Mouse (Mus musculus) liver, embryonic 16.5 days (tissue): ENCODE data around the gene Chst5. TPM values are rescaled to one million over a fixed set of nuclear protein-coding genes. Genes with fewer than 3 reads are reported as not detected.
"Not testable (repeated sequence)": the region's sequence is repeated elsewhere in the genome, so short reads cannot be mapped to it uniquely, and the experiment has no call there.

Experiments
- ATAC-seq: fragments of 200-750 bp; cut with Nextera tagmentation; 2 replicates; pipeline ENCODE4 v1.8.0; 2017; ENCODE audit warnings: low read depth, mild to moderate bottlenecking, moderate number of reproducible peaks, moderate library complexity
- H3K27ac ChIP-seq: fragments of 300-500 bp; sonication (generic); 2 replicates; pipeline ENCODE4 v1.5.1; 2014; ENCODE audit warnings: mild to moderate bottlenecking, low read length
- H3K27me3 ChIP-seq: fragments of 300-500 bp; sonication (generic); 2 replicates; pipeline ENCODE4 v1.6.1; 2014; ENCODE audit warnings: low read depth, low read length, mixed read lengths; ENCODE audit not compliant: control insufficient read depth, insufficient read depth
- H3K36me3 ChIP-seq: fragments of 300-500 bp; sonication (generic); 2 replicates; pipeline ENCODE4 v1.6.1; 2014; ENCODE audit warnings: mild to moderate bottlenecking; ENCODE audit not compliant: control insufficient read depth, insufficient read depth
- H3K4me1 ChIP-seq: fragments of 300-500 bp; sonication (generic); 2 replicates; pipeline ENCODE4 v1.6.1; 2014; ENCODE audit warnings: low read depth, low read length, mixed read lengths; ENCODE audit not compliant: control insufficient read depth
- H3K4me2 ChIP-seq: fragments of 300-500 bp; sonication (generic); 2 replicates; pipeline ENCODE4 v1.6.1; 2014; ENCODE audit warnings: low read depth, low read length, mixed read lengths
- H3K4me3 ChIP-seq: fragments of 300-500 bp; sonication (generic); 2 replicates; pipeline ENCODE4 v1.5.1; 2014; ENCODE audit warnings: low read depth, mild to moderate bottlenecking, low read length
- H3K9ac ChIP-seq: fragments of 300-500 bp; sonication (generic); 2 replicates; pipeline ENCODE4 v1.6.1; 2014; ENCODE audit warnings: low read depth, low read length
- H3K9me3 ChIP-seq: fragments of 300-500 bp; sonication (generic); replicated peaks from 2 replicates; pipeline ENCODE4 v1.6.1; 2016; ENCODE audit warnings: low read length; ENCODE audit not compliant: control insufficient read depth
- WGBS: fragments of 180-500 bp; shearing (Covaris S2); extraction: QIAGEN DNeasy Blood & Tissue Kit; methylation state at CpG from one replicate; pipeline ENCODE4 v1.1.7; 2014; ENCODE audit not compliant: insufficient replicate concordance; 5-methylcytosine and 5-hydroxymethylcytosine counted together
- polyA plus RNA-seq: library from polyadenylated mRNA; unstranded; fragments of >200 nt; fragmentation: Nextera tagmentation; extraction: Ambion mirVana; gene quantifications from 2 replicates; pipeline ENCODE4 v1.2.1, GENCODE M21; 2015

The Chst5 gene
- polyA plus RNA-seq, 1 experiment from 2014 or later = 0.04 TPM

- Histone ChIP-seq H3K9me3 (no peaks in the 10 kb centered on the region), H3K27me3 (no peaks in the 10 kb centered on the region), H3K4me2 (no peak overlapping the region), H3K27ac (no peak overlapping the region), H3K36me3 (peaks cover 28% of the 10 kb centered on the region), H3K4me1 (peaks cover 16% of the 10 kb centered on the region), H3K9ac (no peak overlapping the region), H3K4me3 (no peak overlapping the region)
- no peak for ATAC-seq
- 84% methylated on average over 2 of the region's 2 CpGs for WGBS
Measured at GRCm38 (mm10) chr8:111943544-111943943, 33.3 kb upstream of the Chst5 start.

GRCm38 (mm10) chr8:111941101-111941454 is 30.8 kb upstream of the Chst5 start:
- Histone ChIP-seq H3K4me3 (peak overlapping the region; percentile 96), H3K36me3 (peaks cover 15% of the 10 kb centered on the region), H3K27me3 (no peaks in the 10 kb centered on the region), H3K4me2 (peak overlapping the region; percentile 76), H3K4me1 (peaks cover 18% of the 10 kb centered on the region), H3K9me3 (no peaks in the 10 kb centered on the region), H3K9ac (peak overlapping the region; percentile 96), H3K27ac (peak overlapping the region; percentile 89)
- 0% methylated on average over 23 of the region's 23 CpGs for WGBS
- ATAC-seq = peak; percentile 14

GRCm38 (mm10) chr8:111940171-111941100 is 30.2 kb upstream of the Chst5 start, which contains the start of gene Gabarapl2:
Gene Gabarapl2, plus strand, starts transcription at chr8:111940703.
- ATAC-seq = peak; percentile 92
- H3K9me3 ChIP-seq = no peaks in the 10 kb centered on the region
- peak within 1 kb of the TSS; percentile 93 for H3K27ac ChIP-seq
- peak within 1 kb of the TSS; percentile 76 for H3K4me2 ChIP-seq
- no peaks in the 10 kb centered on the region for H3K27me3 ChIP-seq
- peaks cover 11% of the 10 kb centered on the region for H3K36me3 ChIP-seq
- H3K4me3 ChIP-seq = peak within 1 kb of the TSS; percentile 96
- peak within 1 kb of the TSS; percentile 96 for H3K9ac ChIP-seq
- peaks cover 18% of the 10 kb centered on the region for H3K4me1 ChIP-seq
- under 1% methylated on average over 62 of the region's 65 CpGs for WGBS

GRCm38 (mm10) chr8:111939516-111940142 is 29.4 kb upstream of the Chst5 start:
- 6% methylated on average over 10 of the region's 10 CpGs for WGBS
- H3K9me3 ChIP-seq = no peaks in the 10 kb centered on the region
- H3K27me3 ChIP-seq = no peaks in the 10 kb centered on the region
- peak overlapping the region; percentile 67 for H3K4me2 ChIP-seq
- peak overlapping the region; percentile 96 for H3K4me3 ChIP-seq
- peak overlapping the region; percentile 96 for H3K9ac ChIP-seq
- H3K36me3 ChIP-seq = peaks cover 9% of the 10 kb centered on the region; the same call in 1 of the 2 replicates
- H3K4me1 ChIP-seq = peaks cover 18% of the 10 kb centered on the region
- H3K27ac ChIP-seq = peak overlapping the region; percentile 93
- peak; percentile 91 for ATAC-seq

- not testable (repeated sequence) for H3K4me2 ChIP-seq, H3K27ac ChIP-seq, H3K9me3 ChIP-seq, H3K4me3 ChIP-seq, H3K36me3 ChIP-seq, H3K9ac ChIP-seq, ATAC-seq, H3K27me3 ChIP-seq
- WGBS = 76% methylated on average over 8 of the region's 9 CpGs
- H3K4me1 ChIP-seq = peaks cover 25% of the 10 kb centered on the region
Measured at GRCm38 (mm10) chr8:111938076-111938985, 28.1 kb upstream of the Chst5 start.

GRCm38 (mm10) chr8:111937184-111937583 is 26.9 kb upstream of the Chst5 start:
- Histone ChIP-seq H3K4me2 (no peak overlapping the region), H3K4me3 (no peak overlapping the region), H3K36me3 (peaks cover 2% of the 10 kb centered on the region; the same call in 1 of the 2 replicates), H3K9ac (no peak overlapping the region), H3K27ac (no peak overlapping the region), H3K4me1 (peaks cover 36% of the 10 kb centered on the region), H3K9me3 (no peaks in the 10 kb centered on the region), H3K27me3 (no peaks in the 10 kb centered on the region)
- no peak for ATAC-seq
- WGBS = 49% methylated on average over 3 of the region's 3 CpGs

GRCm38 (mm10) chr8:111934201-111934600 is 24.0 kb upstream of the Chst5 start:
- H3K9ac ChIP-seq = no peak overlapping the region

GRCm38 (mm10) chr8:111933348-111934076 is 23.3 kb upstream of the Chst5 start, which contains the start of gene Tmem231:
Gene Tmem231, minus strand, starts transcription at chr8:111933881.
- 2% methylated on average over 53 of the region's 53 CpGs for WGBS
- H3K4me3 ChIP-seq = peak within 1 kb of the TSS; percentile 81

More at GRCm38 (mm10) chr8:111934201-111934600, 24.0 kb upstream of the Chst5 start:
- no peak for ATAC-seq
- H3K27me3 ChIP-seq = no peaks in the 10 kb centered on the region
- peak overlapping the region; percentile 53; the same call in 1 of the 2 replicates for H3K27ac ChIP-seq
- H3K4me1 ChIP-seq = peaks cover 42% of the 10 kb centered on the region
- no peaks in the 10 kb centered on the region for H3K36me3 ChIP-seq
- 80% methylated on average over 2 of the region's 2 CpGs for WGBS
- no peaks in the 10 kb centered on the region for H3K9me3 ChIP-seq
- H3K4me2 ChIP-seq = peak overlapping the region; percentile 98
- H3K4me3 ChIP-seq = no peak overlapping the region

More at GRCm38 (mm10) chr8:111933348-111934076, 23.3 kb upstream of the Chst5 start, which contains the start of gene Tmem231:
- Histone ChIP-seq H3K27me3 (no peaks in the 10 kb centered on the region), H3K27ac (peak within 1 kb of the TSS; percentile 87), H3K36me3 (no peaks in the 10 kb centered on the region), H3K4me1 (peaks cover 43% of the 10 kb centered on the region), H3K9me3 (no peaks in the 10 kb centered on the region), H3K9ac (peak within 1 kb of the TSS; percentile 78), H3K4me2 (peak within 1 kb of the TSS; percentile 98)
- peak; percentile 91 for ATAC-seq
